ENCODE assay signal across 10 mouse cellular contexts in genomic region chr7:37718671-37719402, GRCm38 (mm10). TPM values are rescaled to one million over a fixed set of nuclear protein-coding genes. Genes with fewer than 3 reads are reported as not detected.
DNase-seq lines count a peak whose midpoint lies in the region; ATAC-seq lines count a peak whose summit lies in the region.
"Had no signal": no experiment of that assay in that cellular context is flagged by ENCODE, and none has a peak within 500 bp of the region (broad histone marks: within the 10 kb centered on the region; RNA-seq: fewer than 3 reads in every experiment).

No protein-coding gene starts in this region.

- 72% methylated on average over 15 of the region's 15 CpGs for WGBS in hindbrain, embryonic 11.5 days
- WGBS in hindbrain, embryonic 10.5 days = 79% methylated on average over 15 of the region's 15 CpGs

- no peak overlapping the region for H3K9ac ChIP-seq in hindbrain, embryonic 11.5 days (ENCODE audit: low read depth, low read length)
- H3K9ac ChIP-seq: heart, embryonic 13.5 days; limb, embryonic 13.5 days had no signal

- no peaks in the 10 kb centered on the region; the same call in 1 of the 2 replicates for H3K4me1 ChIP-seq in hindbrain, embryonic 11.5 days (replicated peaks; ENCODE audit: control insufficient read depth, insufficient read depth, low read length)
- H3K4me1 ChIP-seq in hindbrain, embryonic 10.5 days (replicated peaks) = peaks cover 36% of the 10 kb centered on the region
- H3K4me1 ChIP-seq: heart, embryonic 13.5 days; limb, embryonic 13.5 days had no signal

- H3K4me2 ChIP-seq in hindbrain, embryonic 11.5 days (replicated peaks; ENCODE audit: low read depth, low read length) = no peak overlapping the region
- H3K4me2 ChIP-seq: heart, embryonic 13.5 days; limb, embryonic 13.5 days had no signal

- H3K36me3 ChIP-seq in hindbrain, embryonic 11.5 days (ENCODE audit: control insufficient read depth, insufficient read depth, low read length) = no peaks in the 10 kb centered on the region
- no peaks in the 10 kb centered on the region; the same call in 1 of the 2 replicates for H3K36me3 ChIP-seq in hindbrain, embryonic 10.5 days
- H3K36me3 ChIP-seq: heart, embryonic 13.5 days; limb, embryonic 13.5 days had no signal

- H3K27ac ChIP-seq in hindbrain, embryonic 11.5 days (ENCODE audit: low read depth, low read length) = no peak overlapping the region
- H3K27ac ChIP-seq in hindbrain, embryonic 10.5 days = no peak overlapping the region
- H3K27ac ChIP-seq: heart, embryonic 13.5 days; limb, embryonic 13.5 days had no signal

- H3K27me3 ChIP-seq in hindbrain, embryonic 11.5 days (ENCODE audit: control insufficient read depth, insufficient read depth, low read length) = no peaks in the 10 kb centered on the region
- H3K27me3 ChIP-seq in hindbrain, embryonic 10.5 days (ENCODE audit: insufficient read depth, poor library complexity, severe bottlenecking) = no peaks in the 10 kb centered on the region

- intact Hi-C loops in heart, postnatal 36 days (cut with DNase I) = loop anchor here (2.0 kb wide), 1 partner anchor 20 kb away; no protein-coding TSS in a partner anchor

- no peak for DNase-seq in hindbrain, embryonic 11.5 days (ENCODE audit: low spot score)
- no peak for DNase-seq in hindbrain, embryonic 10.5 days (ENCODE audit: low spot score)
- DNase-seq in ovary, postnatal 14 days (ENCODE audit: low spot score) = peak; percentile 2
- no peak for DNase-seq in ovary, adult 18-20 months (ENCODE audit: low spot score)
- DNase-seq in heart, postnatal 36 days = peak; percentile 11 to 18
- DNase-seq in liver = no peak
- no peak for DNase-seq in embryo, embryonic 9.5 days (ENCODE audit: extremely low spot score)

- ATAC-seq in hindbrain, embryonic 11.5 days (ENCODE audit: low FRiP score) = 0 out of 2 replicates have a peak, but pooled peaks have one; percentile 18
- ATAC-seq: activated CD4-positive, CD25-positive, alpha-beta regulatory T cell, adult 4 months had no signal

- H3K4me3 ChIP-seq in hindbrain, embryonic 11.5 days (ENCODE audit: low read depth, low read length) = no peak overlapping the region
- no peak overlapping the region for H3K4me3 ChIP-seq in hindbrain, embryonic 10.5 days
- H3K4me3 ChIP-seq: heart, embryonic 13.5 days; limb, embryonic 13.5 days had no signal

- no peaks in the 10 kb centered on the region for H3K9me3 ChIP-seq in hindbrain, embryonic 11.5 days (ENCODE audit: control insufficient read depth, low read length)
- H3K9me3 ChIP-seq in hindbrain, embryonic 10.5 days = no peaks in the 10 kb centered on the region
- H3K9me3 ChIP-seq: heart, embryonic 13.5 days; limb, embryonic 13.5 days had no signal

RNA-seq across cellular contexts. Expression of gene Zfp536, which starts 54.6 kb away (rescaled TPM):
- polyA plus RNA-seq in hindbrain, embryonic 11.5 days (2014; fragmentation: Nextera tagmentation; extraction: Ambion mirVana) = 27.0 and 34.2 TPM in 2 replicates
- 32.2 and 40.7 TPM in 2 replicates for polyA plus RNA-seq in hindbrain, embryonic 10.5 days (2016; fragmentation: Nextera tagmentation; extraction: Ambion mirVana)
- total RNA-seq in heart, postnatal 36 days (2021) = 1 to 10 TPM; 5.7 to 8.2 TPM

Comparison
In these comparisons a context has a peak if more than half of its experiments do, and no peak if none do; other contexts are left out.
1. DNase-seq: peak in ovary, postnatal 14 days (single experiment) and heart, postnatal 36 days (2 of 2); none in hindbrain, embryonic 11.5 days (single experiment), hindbrain, embryonic 10.5 days (single experiment), ovary, adult 18-20 months (single experiment), liver (single experiment) and embryo, embryonic 9.5 days (single experiment).